In the genomic region with DNA sequence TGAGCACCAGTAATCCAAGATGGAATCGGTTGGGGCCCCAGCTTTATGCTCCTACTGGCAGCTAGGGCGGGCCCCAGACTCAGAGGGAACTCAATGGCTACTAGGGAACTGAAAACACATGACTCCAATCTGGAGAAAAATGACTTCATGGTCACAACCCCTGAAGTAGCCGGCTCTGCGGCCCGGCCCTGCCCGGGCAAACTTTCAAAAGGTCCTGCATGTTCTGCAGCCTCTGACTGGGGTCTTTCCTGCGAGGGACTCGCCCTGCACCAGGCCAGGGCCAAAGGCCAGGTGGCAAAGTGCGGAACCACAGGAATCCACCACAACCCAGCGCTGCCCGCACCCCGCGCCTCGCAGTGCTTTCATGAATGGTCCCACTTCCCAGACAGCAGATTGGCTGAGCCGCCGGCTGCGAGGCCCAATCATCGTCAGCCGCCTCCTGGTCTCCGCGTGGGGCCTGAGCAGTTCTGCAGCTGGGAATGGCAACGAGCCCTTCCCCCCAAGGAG, we compare ENCODE assay signal across 8 mouse cellular contexts.
DNase-seq lines count a peak whose midpoint lies in the region; ATAC-seq and TF ChIP-seq lines count a peak whose summit lies in the region.

No protein-coding gene starts in this region.

- intact Hi-C loops in heart, postnatal 25 days (cut with DNase I): loop anchor here (2.0 to 5.0 kb wide), 3 partner anchors 88 to 212 kb away; no protein-coding TSS in a partner anchor

- no peak overlapping the region for H3K27ac ChIP-seq in forebrain, postnatal 0 days (ENCODE audit: low read depth, low read length)
- H3K27ac ChIP-seq in liver, embryonic 16.5 days (ENCODE audit: low read length): peak overlapping the region; percentile 34; the same call in 1 of the 2 replicates
- no peak overlapping the region for H3K27ac ChIP-seq in neural tube, embryonic 12.5 days
- H3K27ac ChIP-seq in thymus, adult 2 months (ENCODE audit: control insufficient read depth, insufficient read depth, low read length): no peak overlapping the region

- peaks cover 4% of the 10 kb centered on the region; the same call in 1 of the 2 replicates for H3K27me3 ChIP-seq in forebrain, postnatal 0 days (ENCODE audit: insufficient read depth, low read length)
- no peaks in the 10 kb centered on the region; the same call in 1 of the 2 replicates for H3K27me3 ChIP-seq in liver, embryonic 16.5 days (ENCODE audit: control insufficient read depth, insufficient read depth, low read depth, low read length)
- peaks cover 10% of the 10 kb centered on the region; the same call in 1 of the 2 replicates for H3K27me3 ChIP-seq in neural tube, embryonic 12.5 days (replicated peaks)
- H3K27me3 ChIP-seq in thymus, adult 2 months (ENCODE audit: control insufficient read depth, insufficient read depth, low read length): no peaks in the 10 kb centered on the region

- H3K9ac ChIP-seq in forebrain, postnatal 0 days: 0 out of 2 replicates have a peak overlapping the region, but pooled peaks have one; percentile 22
- peak overlapping the region; percentile 24 for H3K9ac ChIP-seq in liver, embryonic 16.5 days (ENCODE audit: low read depth, low read length)
- 0 out of 2 replicates have a peak overlapping the region, but pooled peaks have one; percentile 29 for H3K9ac ChIP-seq in neural tube, embryonic 12.5 days

- no peaks in the 10 kb centered on the region for H3K36me3 ChIP-seq in forebrain, postnatal 0 days (ENCODE audit: insufficient read depth)
- H3K36me3 ChIP-seq in liver, embryonic 16.5 days (ENCODE audit: control insufficient read depth, insufficient read depth): no peaks in the 10 kb centered on the region
- no peaks in the 10 kb centered on the region for H3K36me3 ChIP-seq in neural tube, embryonic 12.5 days
- no peaks in the 10 kb centered on the region for H3K36me3 ChIP-seq in thymus, adult 2 months (ENCODE audit: control insufficient read depth, insufficient read depth, low read length)

- ATAC-seq in forebrain, postnatal 0 days: peak; percentile 98
- peak; percentile 86 for ATAC-seq in liver, embryonic 16.5 days (ENCODE audit: low read depth)
- peak; percentile 92 for ATAC-seq in neural tube, embryonic 12.5 days (ENCODE audit: low FRiP score, low read depth)

- peak overlapping the region; percentile 33 for H3K4me3 ChIP-seq in forebrain, postnatal 0 days (ENCODE audit: low read depth, low read length)
- peak overlapping the region; percentile 12; the same call in 1 of the 2 replicates for H3K4me3 ChIP-seq in liver, embryonic 16.5 days (ENCODE audit: low read depth, low read length)
- peak overlapping the region; percentile 27 for H3K4me3 ChIP-seq in neural tube, embryonic 12.5 days
- H3K4me3 ChIP-seq in thymus, adult 2 months (ENCODE audit: control insufficient read depth, insufficient read depth, low read length): no peak overlapping the region

- 1% methylated on average over 22 of the region's 22 CpGs for WGBS in forebrain, postnatal 0 days
- WGBS in liver, embryonic 16.5 days (ENCODE audit: insufficient replicate concordance): 1% methylated on average over 22 of the region's 22 CpGs
- WGBS in neural tube, embryonic 12.5 days: under 1% methylated on average over 22 of the region's 22 CpGs
- WGBS in thymus, adult 2 months: 2% methylated on average over 22 of the region's 22 CpGs

- peaks cover 4% of the 10 kb centered on the region for H3K4me1 ChIP-seq in forebrain, postnatal 0 days (ENCODE audit: insufficient read depth)
- H3K4me1 ChIP-seq in liver, embryonic 16.5 days (ENCODE audit: control insufficient read depth, low read depth, low read length): peaks cover 4% of the 10 kb centered on the region
- peaks cover 20% of the 10 kb centered on the region for H3K4me1 ChIP-seq in neural tube, embryonic 12.5 days
- peaks cover 22% of the 10 kb centered on the region for H3K4me1 ChIP-seq in thymus, adult 2 months (replicated peaks; ENCODE audit: control insufficient read depth, insufficient read depth, low read length)

- DNase-seq in spleen, postnatal 36 days (ENCODE audit: low spot score in 2 of 2): peak; percentile 28 to 34
- no peak for DNase-seq in spleen, adult 12 weeks (ENCODE audit: low spot score)
- peak; percentile 89 for DNase-seq in forebrain, postnatal 0 days
- DNase-seq in heart, postnatal 25 days (ENCODE audit: low spot score): peak; percentile 78
- peak; percentile 59 to 76 for DNase-seq in layer of hippocampus, adult 18-20 months (ENCODE audit: low spot score in 2 of 2)
- DNase-seq in thymus, adult 2 months: peak; percentile 66

- TF ChIP-seq POLR2A in thymus, adult 2 months (IDR thresholded peaks at IDR 0.05; ENCODE audit: control insufficient read depth, extremely low read depth, insufficient read depth, low read length, poor library complexity): no peak

- peak; percentile 6; the same call in 1 of the 2 replicates for TF ChIP-seq CTCF in forebrain, postnatal 0 days (IDR thresholded peaks at IDR 0.05; ENCODE audit: low read depth)
- TF ChIP-seq CTCF in thymus, adult 2 months (IDR thresholded peaks at IDR 0.05; ENCODE audit: borderline replicate concordance, control insufficient read depth, extremely low read depth, insufficient read depth, low read length, poor library complexity): peak; percentile 50; the same call in 1 of the 2 replicates

- H3K9me3 ChIP-seq in forebrain, postnatal 0 days (ENCODE audit: low read length): no peaks in the 10 kb centered on the region
- H3K9me3 ChIP-seq in liver, embryonic 16.5 days (replicated peaks; ENCODE audit: control insufficient read depth, low read length): no peaks in the 10 kb centered on the region
- no peaks in the 10 kb centered on the region for H3K9me3 ChIP-seq in neural tube, embryonic 12.5 days

- H3K4me2 ChIP-seq in forebrain, postnatal 0 days (ENCODE audit: low read depth): peak overlapping the region; percentile 69
- peak overlapping the region; percentile 59 for H3K4me2 ChIP-seq in liver, embryonic 16.5 days (ENCODE audit: low read depth, low read length)
- H3K4me2 ChIP-seq in neural tube, embryonic 12.5 days (replicated peaks): peak overlapping the region; percentile 76
